Mouse (Mus musculus) left cerebral cortex, adult 8-10 months (tissue): ENCODE results near the gene Btbd11. TPM values are rescaled to one million over a fixed set of nuclear protein-coding genes. Genes with fewer than 3 reads are reported as not detected.

ENCODE experiments used
- DNase-seq, 2 experiments: peaks; one replicate each; pipeline ENCODE4 v3.0.0; 2022; ENCODE audit warnings: low spot score in 2 of 2
- total RNA-seq, 4 experiments: library from RNA; stranded (reverse); gene quantifications; 2 replicates each; pipeline ENCODE4 v1.2.4; 2022

Btbd11 gene
- total RNA-seq, 4 experiments from 2014 or later: 21.3 to 31.7 (median 27.6) TPM

GRCm38 (mm10) chr10:85420851-85421628 is 34.4 kb downstream of the Btbd11 start:
- peak in 1 of 2 experiments; percentile 13 for DNase-seq

- no peak for DNase-seq
Measured at GRCm38 (mm10) chr10:85421629-85422012, 35.0 kb downstream of the Btbd11 start.

- DNase-seq: no peak
Measured at GRCm38 (mm10) chr10:85425756-85426155, 39.1 kb downstream of the Btbd11 start.

- DNase-seq: no peak
Measured at GRCm38 (mm10) chr10:85437217-85437616, 50.6 kb downstream of the Btbd11 start.

GRCm38 (mm10) chr10:85443371-85443770 is 56.8 kb downstream of the Btbd11 start:
- DNase-seq: no peak

- no peak for DNase-seq
Measured at GRCm38 (mm10) chr10:85445891-85446290, 59.3 kb downstream of the Btbd11 start.

GRCm38 (mm10) chr10:85446700-85447099 is 60.1 kb downstream of the Btbd11 start:
- no peak for DNase-seq

GRCm38 (mm10) chr10:85447869-85448268 is 61.3 kb downstream of the Btbd11 start:
- no peak for DNase-seq

GRCm38 (mm10) chr10:85451629-85452368 is 65.2 kb downstream of the Btbd11 start:
- no peak for DNase-seq

- no peak for DNase-seq
Measured at GRCm38 (mm10) chr10:85453221-85453775, 66.7 kb downstream of the Btbd11 start.

- no peak for DNase-seq
Measured at GRCm38 (mm10) chr10:85455985-85456384, 69.4 kb downstream of the Btbd11 start.

GRCm38 (mm10) chr10:85458744-85459344 is 72.2 kb downstream of the Btbd11 start:
- peak in 1 of 2 experiments; percentile 12 for DNase-seq

GRCm38 (mm10) chr10:85460736-85461135 is 74.1 kb downstream of the Btbd11 start:
- no peak for DNase-seq

- no peak for DNase-seq
Measured at GRCm38 (mm10) chr10:85464152-85464551, 77.5 kb downstream of the Btbd11 start.

GRCm38 (mm10) chr10:85465516-85466408 is 79.1 kb downstream of the Btbd11 start:
- DNase-seq: no peak

- DNase-seq: no peak
Measured at GRCm38 (mm10) chr10:85466409-85466761, 79.8 kb downstream of the Btbd11 start.

GRCm38 (mm10) chr10:85467393-85467792 is 80.8 kb downstream of the Btbd11 start:
- no peak for DNase-seq

- DNase-seq: no peak
Measured at GRCm38 (mm10) chr10:85468527-85468926, 81.9 kb downstream of the Btbd11 start.

GRCm38 (mm10) chr10:85469341-85469740 is 82.7 kb downstream of the Btbd11 start:
- DNase-seq: no peak

- no peak for DNase-seq
Measured at GRCm38 (mm10) chr10:85473265-85473664, 86.7 kb downstream of the Btbd11 start.

GRCm38 (mm10) chr10:85473871-85474270 is 87.3 kb downstream of the Btbd11 start:
- DNase-seq: no peak
